Mouse (Mus musculus) heart, embryonic 14.5 days (tissue): Measurements from ENCODE around the gene Serpinc1. TPM values are rescaled to one million over a fixed set of nuclear protein-coding genes. Genes with fewer than 3 reads are reported as not detected.

Experiments used
- ATAC-seq: fragments of 200-750 bp; cut with Nextera tagmentation; 2 replicates; pipeline ENCODE4 v1.8.0; 2017; ENCODE audit warnings: low read depth, moderate TSS enrichment; ENCODE audit not compliant: insufficient number of reproducible peaks, insufficient read depth, low FRiP score
- H3K27ac ChIP-seq, 2 experiments: fragments of 200-500 bp in 1 of 2; fragments of 300-500 bp in 1 of 2; sonication (generic) in 1 of 2; replicated peaks in 1 of 2; 2 replicates each; pipeline ENCODE4 v1.5.1; 2012 to 2014; ENCODE audit warnings: low read depth in 2 of 2, low read length in 2 of 2, control low read depth in 1 of 2, mild to moderate bottlenecking in 1 of 2, mixed read lengths in 1 of 2; ENCODE audit not compliant: control insufficient read depth in 1 of 2, insufficient read depth in 1 of 2
- H3K27me3 ChIP-seq: fragments of 300-500 bp; sonication (generic); 2 replicates; pipeline ENCODE4 v1.6.1; 2014; ENCODE audit warnings: mild to moderate bottlenecking, low read length, control low read depth; ENCODE audit not compliant: control insufficient read depth, insufficient read depth
- H3K36me3 ChIP-seq: fragments of 300-500 bp; sonication (generic); 2 replicates; pipeline ENCODE4 v1.6.1; 2014; ENCODE audit warnings: mild to moderate bottlenecking, control low read depth, low read length, mixed read lengths; ENCODE audit not compliant: control insufficient read depth, insufficient read depth
- H3K4me1 ChIP-seq, 2 experiments: fragments of 200-500 bp in 1 of 2; fragments of 300-500 bp in 1 of 2; sonication (generic) in 1 of 2; 2 replicates each; pipeline ENCODE4 v1.6.1; 2012 to 2014; ENCODE audit warnings: low read length in 2 of 2, control low read depth in 1 of 2, mixed read lengths in 1 of 2; ENCODE audit not compliant: control insufficient read depth in 2 of 2, insufficient read depth in 2 of 2
- H3K4me2 ChIP-seq: fragments of 300-500 bp; sonication (generic); 2 replicates; pipeline ENCODE4 v1.6.1; 2014; ENCODE audit warnings: mild to moderate bottlenecking, low read length
- H3K4me3 ChIP-seq, 2 experiments: fragments of 200-500 bp in 1 of 2; fragments of 300-500 bp in 1 of 2; sonication (generic) in 1 of 2; 2 replicates each; pipeline ENCODE4 v1.5.1; 2012 to 2014; ENCODE audit warnings: low read length in 2 of 2, mild to moderate bottlenecking in 2 of 2, control low read depth in 1 of 2, low read depth in 1 of 2, moderate library complexity in 1 of 2; ENCODE audit not compliant: control insufficient read depth in 1 of 2, insufficient read depth in 1 of 2
- H3K9ac ChIP-seq: fragments of 300-500 bp; sonication (generic); 2 replicates; pipeline ENCODE4 v1.6.1; 2014; ENCODE audit warnings: mild to moderate bottlenecking, low read length
- H3K9me3 ChIP-seq: fragments of 300-500 bp; sonication (generic); 2 replicates; pipeline ENCODE4 v1.6.1; 2016; ENCODE audit warnings: low read length, control low read depth; ENCODE audit not compliant: control insufficient read depth
- WGBS: fragments of 180-500 bp; shearing (Covaris S2); extraction: QIAGEN DNeasy Blood & Tissue Kit; methylation state at CpG from one replicate; pipeline ENCODE4 v1.1.7; 2014; 5-methylcytosine and 5-hydroxymethylcytosine counted together
- polyA plus RNA-seq: library from polyadenylated mRNA; unstranded; fragments of >200 nt; fragmentation: Nextera tagmentation; extraction: Ambion mirVana; gene quantifications from 2 replicates; pipeline ENCODE4 v1.2.1, GENCODE M21; 2014

Serpinc1 gene
- polyA plus RNA-seq, 1 experiment from 2014 or later: 1.8 TPM

- H3K4me3 ChIP-seq: no peak overlapping the region
- H3K27ac ChIP-seq: no peak overlapping the region
- H3K27me3 ChIP-seq: no peaks in the 10 kb centered on the region
- no peaks in the 10 kb centered on the region for H3K9me3 ChIP-seq
- no peak overlapping the region for H3K4me2 ChIP-seq
- WGBS: 80% methylated on average over 14 of the region's 15 CpGs
- no peak for ATAC-seq
- no peak overlapping the region for H3K9ac ChIP-seq
- no peaks in the 10 kb centered on the region for H3K36me3 ChIP-seq
- no peaks in the 10 kb centered on the region for H3K4me1 ChIP-seq
These were observed 11.0 kb downstream of the Serpinc1 start for GRCm38 (mm10) chr1:160989395-160989794.

- Histone ChIP-seq H3K27me3 (no peaks in the 10 kb centered on the region), H3K9ac (no peak overlapping the region), H3K36me3 (no peaks in the 10 kb centered on the region), H3K27ac (no peak overlapping the region), H3K4me1 (peaks cover 4 to 6% of the 10 kb centered on the region in 2 experiments; a peak in 3 of 4 replicates), H3K4me3 (no peak overlapping the region), H3K9me3 (no peaks in the 10 kb centered on the region), H3K4me2 (no peak overlapping the region)
- 85% methylated on average over 6 of the region's 6 CpGs for WGBS
- ATAC-seq: no peak
These were observed 15.5 kb downstream of the Serpinc1 start for GRCm38 (mm10) chr1:160993851-160994250.

GRCm38 (mm10) chr1:161004942-161005341 lies 26.6 kb downstream of the Serpinc1 start:
- no peaks in the 10 kb centered on the region for H3K4me1 ChIP-seq
- H3K9me3 ChIP-seq: no peaks in the 10 kb centered on the region
- peaks cover 36% of the 10 kb centered on the region for H3K36me3 ChIP-seq
- no peak overlapping the region for H3K9ac ChIP-seq
- ATAC-seq: no peak
- WGBS: 71% methylated on average over 4 of the region's 4 CpGs
- no peaks in the 10 kb centered on the region for H3K27me3 ChIP-seq
- H3K4me2 ChIP-seq: no peak overlapping the region
- no peak overlapping the region for H3K4me3 ChIP-seq
- no peak overlapping the region for H3K27ac ChIP-seq

- no peak overlapping the region for H3K9ac ChIP-seq
- no peak overlapping the region for H3K4me3 ChIP-seq
- no peak overlapping the region for H3K27ac ChIP-seq
- H3K36me3 ChIP-seq: peaks cover 36% of the 10 kb centered on the region
- no peaks in the 10 kb centered on the region for H3K9me3 ChIP-seq
- no peak for ATAC-seq
- H3K4me1 ChIP-seq: no peaks in the 10 kb centered on the region
- H3K4me2 ChIP-seq: no peak overlapping the region
- no peaks in the 10 kb centered on the region for H3K27me3 ChIP-seq
- 67% methylated on average over 3 of the region's 3 CpGs for WGBS
These were observed 27.1 kb downstream of the Serpinc1 start for GRCm38 (mm10) chr1:161005526-161005925.

GRCm38 (mm10) chr1:161006471-161006870 lies 28.1 kb downstream of the Serpinc1 start:
- peaks cover 38% of the 10 kb centered on the region for H3K36me3 ChIP-seq
- H3K9me3 ChIP-seq: no peaks in the 10 kb centered on the region
- H3K27ac ChIP-seq: no peak overlapping the region
- no peak for ATAC-seq
- H3K9ac ChIP-seq: no peak overlapping the region
- H3K4me3 ChIP-seq: no peak overlapping the region
- no peaks in the 10 kb centered on the region for H3K4me1 ChIP-seq
- no peak overlapping the region for H3K4me2 ChIP-seq
- no peaks in the 10 kb centered on the region for H3K27me3 ChIP-seq
- 86% methylated on average over 5 of the region's 5 CpGs for WGBS

- H3K4me2 ChIP-seq: no peak overlapping the region
- no peak overlapping the region for H3K27ac ChIP-seq
- WGBS: 91% methylated on average over 2 of the region's 2 CpGs
- H3K9me3 ChIP-seq: no peaks in the 10 kb centered on the region
- H3K9ac ChIP-seq: no peak overlapping the region
- peaks cover 44% of the 10 kb centered on the region for H3K36me3 ChIP-seq
- ATAC-seq: no peak
- no peak overlapping the region for H3K4me3 ChIP-seq
- H3K27me3 ChIP-seq: no peaks in the 10 kb centered on the region
- no peaks in the 10 kb centered on the region for H3K4me1 ChIP-seq
These were observed 29.7 kb downstream of the Serpinc1 start for GRCm38 (mm10) chr1:161008038-161008437.

GRCm38 (mm10) chr1:161010436-161010835 lies 32.1 kb downstream of the Serpinc1 start:
- H3K27ac ChIP-seq: no peak overlapping the region
- H3K4me1 ChIP-seq: no peaks in the 10 kb centered on the region
- H3K9ac ChIP-seq: no peak overlapping the region
- H3K36me3 ChIP-seq: peaks cover 38% of the 10 kb centered on the region
- ATAC-seq: no peak
- no peak overlapping the region for H3K4me2 ChIP-seq
- WGBS: 87% methylated on average over 4 of the region's 4 CpGs
- H3K9me3 ChIP-seq: no peaks in the 10 kb centered on the region
- H3K27me3 ChIP-seq: no peaks in the 10 kb centered on the region
- H3K4me3 ChIP-seq: no peak overlapping the region

GRCm38 (mm10) chr1:161016378-161016777 lies 38.0 kb downstream of the Serpinc1 start:
- peaks cover 56% of the 10 kb centered on the region for H3K36me3 ChIP-seq
- no peak overlapping the region for H3K27ac ChIP-seq
- H3K4me2 ChIP-seq: no peak overlapping the region
- no peaks in the 10 kb centered on the region for H3K4me1 ChIP-seq
- H3K9me3 ChIP-seq: no peaks in the 10 kb centered on the region
- ATAC-seq: no peak
- 75% methylated on average over 2 of the region's 2 CpGs for WGBS
- no peaks in the 10 kb centered on the region for H3K27me3 ChIP-seq
- H3K9ac ChIP-seq: no peak overlapping the region
- H3K4me3 ChIP-seq: no peak overlapping the region
